Mouse (Mus musculus) central nervous system, embryonic 18 days (tissue): ENCODE results near the gene Uck1. TPM values are rescaled to one million over a fixed set of nuclear protein-coding genes. Genes with fewer than 3 reads are reported as not detected.

Experiments used
- polyA plus RNA-seq: library from polyadenylated mRNA; depleted of rRNA; stranded (reverse); fragments of >200 nt; gene quantifications from 2 replicates; pipeline ENCODE4 v1.2.3, GENCODE M21; 2012; rRNA removed

Uck1 gene
- polyA plus RNA-seq, result 87.1 and 89.2 TPM in 2 replicates

GRCm38 (mm10) chr2:32259657-32260417 lies at the start of gene Uck1:
TSS of gene Uck1 (minus strand) at chr2:32260159.

GRCm38 (mm10) chr2:32287923-32288367 lies 28.0 kb upstream of the Uck1 start, which contains the start of gene Swi5:
TSS of gene Swi5 (minus strand) at chr2:32288075.

GRCm38 (mm10) chr2:32287334-32287840 lies 27.4 kb upstream of the Uck1 start, which contains the start of gene Golga2:
TSS of gene Golga2 (plus strand) at chr2:32287384.

GRCm38 (mm10) chr2:32235886-32236759 lies 23.8 kb downstream of the Uck1 start, which contains the start of gene Pomt1:
TSS of gene Pomt1 (plus strand) at chr2:32236590.

Other genes with a start within 250 kb of the Uck1 start
- 0.36 and 0.64 TPM in 2 replicates for gene Fam78a, start 175.3 kb downstream of the Uck1 start, polyA plus RNA-seq
- gene Plpp7, start 164.6 kb downstream of the Uck1 start, polyA plus RNA-seq, result 22.1 and 22.2 TPM in 2 replicates
- gene Prrc2b, start 109.1 kb downstream of the Uck1 start, polyA plus RNA-seq, result 89.9 and 106 TPM in 2 replicates
- gene Pomt1, start 23.6 kb downstream of the Uck1 start, polyA plus RNA-seq, result 41.6 and 44.2 TPM in 2 replicates
- gene Golga2, start 27.2 kb upstream of the Uck1 start, polyA plus RNA-seq, result 50.6 and 56.9 TPM in 2 replicates
- 314 and 343 TPM in 2 replicates for gene Swi5, start 27.9 kb upstream of the Uck1 start, polyA plus RNA-seq
- 165 and 172 TPM in 2 replicates for gene Ciz1, start 92.2 kb upstream of the Uck1 start, polyA plus RNA-seq
- gene Dnm1, start 93.2 kb upstream of the Uck1 start, polyA plus RNA-seq, result 257 and 347 TPM in 2 replicates
- gene 1110008P14Rik, start 121.8 kb upstream of the Uck1 start, polyA plus RNA-seq, result 126 and 145 TPM in 2 replicates
- 1.1 and 8.6 TPM in 2 replicates for gene Lcn2, start 128.1 kb upstream of the Uck1 start, polyA plus RNA-seq
- 58.8 and 61.3 TPM in 2 replicates for gene Ptges2, start 135.7 kb upstream of the Uck1 start, polyA plus RNA-seq
- 4.0 and 4.4 TPM in 2 replicates for gene Naif1, start 190.3 kb upstream of the Uck1 start, polyA plus RNA-seq
- 41.8 and 42.3 TPM in 2 replicates for gene Slc25a25, start 191.3 kb upstream of the Uck1 start, polyA plus RNA-seq